Mouse (Mus musculus) adrenal gland, postnatal 4 days (tissue): ENCODE results near the gene Ywhab. TPM values are rescaled to one million over a fixed set of nuclear protein-coding genes. Genes with fewer than 3 reads are reported as not detected.

Source experiments
- DNase-seq, 2 experiments: peaks; one replicate each; pipeline ENCODE4 v3.0.0; 2021 to 2022; ENCODE audit warnings: low spot score in 2 of 2, mixed read lengths in 2 of 2
- long read RNA-seq, 2 experiments: library from polyadenylated mRNA; stranded (forward); transcript quantifications; one replicate each; pipeline ENCODE4 v2.0.0; 2021
- total RNA-seq, 2 experiments: library from RNA; stranded (reverse); gene quantifications; 2 replicates each; pipeline ENCODE4 v1.2.3; 2021

Gene Ywhab
- 100 to 1,000 TPM; 260 to 263 TPM for total RNA-seq
- long read RNA-seq, experiment 1, transcript Ywhab-201 (6 exons, 3,013 nt) = major isoform, 195 of 256 reads
- long read RNA-seq, experiment 1, partial matches to known transcripts = 54 of 256 reads
- long read RNA-seq, experiment 1, other reads (novel, unspliced or antisense) = 7 of 256 reads
- long read RNA-seq, experiment 2, transcript Ywhab-201 (6 exons, 3,013 nt) = major isoform, 439 of 550 reads
- long read RNA-seq, experiment 2, partial matches to known transcripts = 97 of 550 reads
- long read RNA-seq, experiment 2, other reads (novel, unspliced or antisense) = 14 of 550 reads

GRCm38 (mm10) chr2:163994654-163994976 lies at the start of gene Ywhab:
TSS of gene Ywhab (plus strand) at chr2:163994960.
- no peak for DNase-seq

- DNase-seq = peak; percentile 16 to 55
These were observed 48.5 kb upstream of the Ywhab start for GRCm38 (mm10) chr2:163946221-163946620.

GRCm38 (mm10) chr2:163947976-163948375 lies 46.8 kb upstream of the Ywhab start:
- DNase-seq = no peak

GRCm38 (mm10) chr2:163951770-163952169 lies 43.0 kb upstream of the Ywhab start:
- DNase-seq = peak in 1 of 2 experiments; percentile 40

- no peak for DNase-seq
These were observed 41.0 kb upstream of the Ywhab start for GRCm38 (mm10) chr2:163953622-163954310.

- DNase-seq = no peak
These were observed 29.9 kb upstream of the Ywhab start for GRCm38 (mm10) chr2:163964606-163965560.

- no peak for DNase-seq
These were observed 29.1 kb upstream of the Ywhab start for GRCm38 (mm10) chr2:163965706-163966105.

- peak; percentile 32 to 39 for DNase-seq
These were observed 26.2 kb upstream of the Ywhab start for GRCm38 (mm10) chr2:163968581-163968980.

GRCm38 (mm10) chr2:163970326-163970725 lies 24.4 kb upstream of the Ywhab start:
- no peak for DNase-seq

- no peak for DNase-seq
These were observed 20.7 kb upstream of the Ywhab start for GRCm38 (mm10) chr2:163974056-163974455.

- no peak for DNase-seq
These were observed 18.3 kb upstream of the Ywhab start for GRCm38 (mm10) chr2:163976448-163976847.

GRCm38 (mm10) chr2:163987233-163987632 lies 7.5 kb upstream of the Ywhab start:
- no peak for DNase-seq

- DNase-seq = no peak
These were observed 1.9 kb upstream of the Ywhab start for GRCm38 (mm10) chr2:163992871-163993270.

GRCm38 (mm10) chr2:163994977-163995862 lies 460 bp downstream of the Ywhab start:
- DNase-seq = peak; percentile 74 to 94

- no peak for DNase-seq
These were observed 1.5 kb downstream of the Ywhab start for GRCm38 (mm10) chr2:163996275-163996674.

- DNase-seq = no peak
These were observed 2.1 kb downstream of the Ywhab start for GRCm38 (mm10) chr2:163996899-163997298.

- DNase-seq = no peak
These were observed 4.2 kb downstream of the Ywhab start for GRCm38 (mm10) chr2:163998981-163999380.

GRCm38 (mm10) chr2:164002637-164003036 lies 7.9 kb downstream of the Ywhab start:
- no peak for DNase-seq

- no peak for DNase-seq
These were observed 9.7 kb downstream of the Ywhab start for GRCm38 (mm10) chr2:164004503-164004902.

- DNase-seq = no peak
These were observed 12.2 kb downstream of the Ywhab start for GRCm38 (mm10) chr2:164006932-164007331.

GRCm38 (mm10) chr2:164007547-164007946 lies 12.8 kb downstream of the Ywhab start:
- no peak for DNase-seq
